Mouse (Mus musculus) erythroblast, embryonic 14.5 days (primary cell): ENCODE measurements at regions not wholly inside any gene's neighbourhood (a gene's known extent, or its start where the extent isn't known, plus 50 kb on each side); places are given as distances from the start of the nearest gene placed in this dataset.

Experiments
- GATA1 ChIP-seq: IDR thresholded peaks from 2 replicates; pipeline ENCODE4 v1.6.1; 2012; ENCODE audit warnings: low read length, inconsistent platforms, mixed read lengths
- TAL1 ChIP-seq: IDR thresholded peaks from 3 replicates; pipeline ENCODE4 v1.6.1; 2012; ENCODE audit warnings: low read length, inconsistent platforms, mixed read lengths

DNA sequence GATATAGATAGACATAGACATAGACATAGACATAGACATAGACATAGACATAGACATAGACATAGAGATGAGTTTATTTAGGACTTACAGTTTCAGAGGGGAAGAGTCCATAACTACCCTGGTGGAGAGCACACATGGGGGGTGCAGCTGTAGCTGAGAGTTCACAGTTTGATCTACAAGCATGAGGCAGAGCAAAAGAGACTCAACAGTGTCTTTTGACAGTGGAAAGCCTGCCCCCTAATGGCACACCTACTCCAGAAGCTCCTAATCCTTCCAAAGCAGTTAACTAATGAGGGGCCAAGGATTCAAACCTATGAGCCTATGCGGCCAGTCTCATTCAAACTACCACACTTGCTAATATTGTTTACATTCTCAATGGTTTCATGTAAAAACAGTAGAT lies 487.2 kb upstream of the Pkn2 start:
- TF ChIP-seq GATA1: no peak
- no peak for TF ChIP-seq TAL1
